Mouse (Mus musculus): ENCODE data around the gene Rab30.
"Not testable (repeated sequence)": the region's sequence is repeated elsewhere in the genome, so short reads cannot be mapped to it uniquely, and the experiment has no call there.

Gene Rab30

DNA sequence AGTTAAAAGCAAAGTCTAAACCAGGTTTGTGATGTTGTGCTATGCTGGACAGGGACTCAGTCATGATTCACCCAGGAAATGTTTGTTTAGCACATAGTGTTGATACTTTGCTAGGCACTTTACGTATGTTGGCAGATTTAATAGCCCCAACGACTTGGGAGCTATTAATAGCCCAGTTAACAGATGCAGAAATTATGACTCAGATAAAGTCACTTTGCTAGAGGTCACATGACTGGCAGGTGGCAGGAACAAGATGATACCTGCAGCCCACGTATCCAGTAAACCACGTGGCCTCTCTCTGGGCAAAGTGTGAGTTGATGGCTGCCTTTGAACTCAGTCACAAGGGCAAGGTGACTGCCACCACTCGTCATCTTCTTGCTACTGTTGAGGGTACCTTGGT, 16.7 kb downstream of the Rab30 start:
- DNase-seq: no peak

DNA sequence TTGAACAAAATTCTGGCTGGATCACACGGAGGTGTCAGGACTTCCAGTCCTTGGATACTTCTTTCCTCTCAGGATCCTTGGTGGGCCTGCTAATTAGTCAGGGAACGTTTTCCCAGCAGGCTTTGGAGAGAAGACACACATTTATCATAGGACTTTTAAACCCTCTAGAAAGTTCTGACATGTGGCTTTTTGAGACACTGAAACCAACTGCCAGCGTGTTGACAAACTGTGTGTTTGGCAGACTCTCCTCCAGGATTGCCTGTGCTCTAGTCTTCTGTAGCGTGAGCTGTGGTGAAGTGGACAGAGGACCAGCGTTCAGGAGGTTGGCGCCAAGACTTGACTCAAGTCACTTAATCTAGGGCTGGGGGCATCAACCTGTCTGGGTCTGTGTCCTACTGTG, 19.2 kb downstream of the Rab30 start:
- no peak for DNase-seq

DNA sequence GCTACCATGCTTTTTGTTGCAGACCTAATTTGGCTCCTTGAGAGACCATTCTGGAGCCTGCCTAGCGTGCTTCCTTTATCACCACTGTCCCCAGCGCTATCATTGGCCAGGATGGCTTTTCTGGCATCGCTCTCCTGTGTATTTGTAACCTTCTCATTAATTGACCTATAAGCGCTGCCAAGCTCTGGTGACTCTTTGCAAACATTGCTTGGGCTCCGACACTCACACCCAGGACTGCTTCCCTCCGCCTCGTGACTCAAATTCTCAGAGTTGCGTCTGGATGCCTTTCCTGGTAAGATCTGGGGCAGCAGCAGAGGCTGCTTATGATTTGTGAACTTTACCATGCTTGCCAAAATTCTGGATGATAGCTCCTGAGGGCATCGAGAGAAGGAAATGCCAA, 19.8 kb downstream of the Rab30 start:
- DNase-seq: no peak

DNA sequence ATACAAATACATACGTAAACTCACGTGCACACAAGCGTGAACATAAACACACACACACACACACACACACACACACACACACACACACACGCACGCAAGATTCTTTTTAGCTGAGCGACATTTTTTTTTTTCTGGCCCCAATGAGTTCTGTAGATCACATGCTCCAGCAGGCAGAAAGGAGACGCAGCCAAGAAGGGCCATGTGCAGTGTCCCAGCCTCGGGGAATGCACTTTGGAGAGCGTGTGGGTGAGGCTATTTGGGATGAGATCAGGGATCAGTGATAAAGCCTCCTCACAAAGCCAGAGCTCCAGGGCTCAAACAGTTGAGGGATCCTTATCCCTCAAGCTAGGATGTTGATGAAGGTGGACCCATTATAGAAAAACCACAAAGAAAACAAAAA, 24.0 kb downstream of the Rab30 start:
- DNase-seq: no peak

DNA sequence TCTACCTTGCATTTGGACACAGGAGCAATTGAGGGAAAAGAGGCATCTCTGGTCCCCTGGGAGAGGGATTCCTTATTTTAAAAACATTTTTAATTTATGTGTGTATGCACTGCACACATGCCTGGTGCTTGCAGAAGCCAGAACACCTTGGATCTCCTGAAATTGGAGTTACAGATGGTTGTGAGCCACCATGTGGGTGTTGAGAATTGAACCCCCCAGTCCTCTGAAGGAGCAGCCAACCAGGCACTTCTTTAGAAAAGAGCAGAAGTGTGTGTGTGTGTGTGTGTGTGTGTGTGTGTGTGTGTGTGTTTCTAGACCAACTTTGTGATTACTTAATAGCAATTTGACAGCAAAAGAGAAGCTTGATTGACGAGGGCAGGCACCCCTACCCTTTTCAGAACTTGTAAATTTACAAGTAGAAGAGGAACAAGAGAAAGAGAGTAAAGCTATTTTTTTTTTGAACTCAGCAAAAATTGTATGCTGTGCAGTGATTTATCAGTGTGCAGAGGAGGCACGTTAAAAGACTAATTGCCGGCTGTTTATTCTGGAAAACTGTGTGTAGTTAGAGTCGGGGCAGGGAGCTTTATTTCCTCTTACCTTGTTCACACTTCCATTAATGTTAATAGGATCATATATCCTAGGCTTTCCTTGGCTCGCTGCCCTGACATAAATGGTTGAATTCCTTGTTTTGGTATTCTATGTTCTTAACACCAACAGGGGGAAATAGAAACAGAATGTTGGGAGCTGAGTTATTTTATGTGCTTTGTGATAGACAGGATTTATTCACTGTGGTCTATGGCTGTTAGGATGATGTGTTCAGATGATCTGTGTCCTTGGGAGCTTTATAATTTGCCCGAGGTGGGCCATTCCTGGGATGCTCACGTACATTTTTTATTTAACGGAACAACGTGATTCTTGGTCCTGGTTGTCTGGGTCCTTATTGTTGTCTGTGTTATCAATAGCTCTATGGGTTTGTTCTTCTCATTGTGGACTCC, 25.0 kb downstream of the Rab30 start:
- DNase-seq: no peak

DNA sequence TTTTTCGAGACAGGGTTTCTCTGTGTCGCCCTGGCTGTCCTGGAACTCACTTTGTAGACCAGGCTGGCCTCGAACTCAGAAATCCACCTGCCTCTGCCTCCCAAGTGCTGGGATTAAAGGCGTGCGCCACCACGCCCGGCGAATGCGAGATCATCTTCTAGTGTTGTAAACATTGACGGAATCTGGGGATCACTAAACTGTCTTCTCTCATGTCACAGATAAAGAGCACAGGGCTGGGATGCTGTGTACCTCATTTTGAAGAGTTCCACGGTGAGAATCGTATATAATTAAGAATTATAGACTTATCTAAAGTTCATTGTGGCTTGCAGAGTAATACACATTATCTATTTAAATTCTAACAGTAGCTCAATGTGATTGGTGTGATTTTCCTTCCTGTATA, 26.7 kb downstream of the Rab30 start:
- not testable (repeated sequence) for DNase-seq

DNA sequence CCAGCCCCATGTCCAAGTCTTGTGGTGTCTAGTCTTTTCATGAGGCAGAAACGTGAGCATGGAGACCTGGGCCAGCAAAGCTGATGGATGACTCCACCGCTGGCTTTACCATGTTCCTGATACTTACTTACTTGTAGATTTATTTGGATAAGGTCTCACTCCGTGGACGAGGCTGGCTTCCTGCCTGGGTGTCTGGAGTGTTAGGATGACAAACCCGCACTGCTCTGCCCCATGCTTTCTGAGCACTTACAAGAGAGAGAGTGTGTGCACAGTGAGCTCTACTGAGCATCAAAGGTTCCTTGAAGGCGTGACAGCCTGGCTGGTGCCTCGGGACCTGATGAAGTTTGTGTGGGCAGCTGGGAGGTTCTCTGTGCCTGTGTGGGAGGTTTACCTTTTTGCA, 27.5 kb downstream of the Rab30 start:
- no peak for DNase-seq

DNA sequence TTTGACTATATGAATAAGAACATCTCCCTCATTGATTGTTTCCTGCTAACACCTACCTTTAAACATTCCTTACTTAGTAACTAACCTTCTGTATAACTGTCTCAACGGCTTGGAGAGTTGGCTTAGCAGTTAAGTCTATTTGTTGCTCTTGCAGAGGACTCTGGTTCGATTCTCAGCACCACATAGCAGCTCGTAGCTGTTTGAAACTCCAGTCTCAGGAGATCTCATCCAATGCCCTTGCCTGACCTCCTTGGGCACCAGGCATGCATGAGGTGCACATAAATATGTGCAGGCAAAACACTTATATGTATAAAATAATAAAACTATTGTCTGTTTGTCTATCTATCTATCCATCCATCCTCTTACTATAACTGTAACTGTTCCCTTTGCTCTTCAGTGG, 31.6 kb downstream of the Rab30 start:
- DNase-seq: no peak

DNA sequence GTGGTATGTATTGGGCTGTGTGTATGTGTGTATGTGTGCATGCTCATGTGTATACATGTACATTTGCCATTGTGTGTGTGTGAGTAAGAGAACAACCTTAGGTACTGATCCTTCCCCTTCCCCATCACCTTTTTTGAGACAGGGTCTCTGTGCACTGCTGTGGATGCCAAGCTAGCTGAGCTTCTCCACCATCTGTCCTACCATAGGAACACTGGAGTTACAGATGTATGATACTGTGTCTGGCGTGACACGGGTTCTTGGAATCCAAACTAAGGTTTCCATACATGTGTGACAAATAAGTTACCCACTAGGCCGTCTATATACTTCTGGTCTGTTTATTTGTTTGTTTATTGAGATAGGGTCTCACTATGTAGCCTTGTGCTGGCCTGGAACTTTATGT, 32.2 kb downstream of the Rab30 start:
- DNase-seq: no peak

DNA sequence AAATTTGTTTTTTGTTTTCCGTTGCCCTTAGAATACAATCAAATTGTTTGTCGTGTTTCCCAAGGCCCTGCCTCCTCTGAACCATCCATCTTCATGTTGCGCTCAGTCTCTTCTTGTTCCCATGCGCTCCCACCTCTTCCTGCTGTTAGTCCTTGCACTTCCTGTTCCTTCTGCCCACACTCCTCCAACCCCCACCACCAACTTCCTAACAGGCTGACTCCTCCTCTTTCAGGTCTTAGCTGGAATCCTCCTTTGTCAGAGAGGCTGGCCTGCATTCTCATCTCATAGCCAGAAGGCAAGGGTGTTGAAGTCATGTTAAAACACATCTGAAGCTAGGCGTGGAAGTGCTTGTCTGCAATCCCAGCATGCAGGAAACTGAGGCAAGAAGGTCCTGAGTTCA, 33.3 kb downstream of the Rab30 start:
- no peak for DNase-seq

DNA sequence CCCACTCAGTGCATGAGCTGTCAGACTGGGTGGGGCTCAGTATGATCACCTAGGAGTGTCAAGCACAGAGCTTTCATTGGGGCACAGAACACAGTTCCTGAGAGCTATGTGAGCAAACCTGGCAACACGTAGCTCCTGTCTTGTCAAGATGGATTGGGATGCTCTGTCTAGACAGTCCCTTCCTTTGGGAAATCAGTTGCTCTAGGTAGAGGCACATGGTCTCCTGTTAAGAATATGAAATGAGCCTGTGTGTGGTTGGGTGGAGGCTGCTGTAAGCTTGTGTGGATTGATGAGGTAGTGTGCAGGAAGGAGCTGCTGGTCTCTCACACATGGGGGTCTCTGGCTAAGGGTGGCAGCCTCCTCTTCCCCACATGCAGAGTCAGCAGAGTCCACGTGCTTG, 34.3 kb downstream of the Rab30 start:
- DNase-seq: no peak

DNA sequence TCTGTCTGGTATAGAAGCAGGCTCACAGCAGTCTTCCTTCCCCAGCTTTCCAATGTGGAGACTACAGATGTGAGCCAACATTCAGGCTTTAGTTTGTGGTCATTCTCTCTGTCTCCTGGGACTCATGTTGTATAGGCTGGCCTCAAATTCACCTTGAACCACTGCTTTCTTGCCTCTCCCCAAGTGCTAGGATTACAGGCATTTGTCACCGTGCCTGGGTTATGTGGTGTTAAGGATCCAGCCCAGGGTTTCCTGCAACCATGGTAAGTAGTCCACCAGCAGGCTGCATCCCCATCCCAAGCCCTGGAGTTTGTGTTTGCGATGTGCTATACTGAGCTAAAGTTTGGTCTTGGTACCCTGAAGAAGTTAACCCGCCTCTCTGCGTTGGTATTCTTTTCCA, 35.2 kb downstream of the Rab30 start:
- no peak for DNase-seq

DNA sequence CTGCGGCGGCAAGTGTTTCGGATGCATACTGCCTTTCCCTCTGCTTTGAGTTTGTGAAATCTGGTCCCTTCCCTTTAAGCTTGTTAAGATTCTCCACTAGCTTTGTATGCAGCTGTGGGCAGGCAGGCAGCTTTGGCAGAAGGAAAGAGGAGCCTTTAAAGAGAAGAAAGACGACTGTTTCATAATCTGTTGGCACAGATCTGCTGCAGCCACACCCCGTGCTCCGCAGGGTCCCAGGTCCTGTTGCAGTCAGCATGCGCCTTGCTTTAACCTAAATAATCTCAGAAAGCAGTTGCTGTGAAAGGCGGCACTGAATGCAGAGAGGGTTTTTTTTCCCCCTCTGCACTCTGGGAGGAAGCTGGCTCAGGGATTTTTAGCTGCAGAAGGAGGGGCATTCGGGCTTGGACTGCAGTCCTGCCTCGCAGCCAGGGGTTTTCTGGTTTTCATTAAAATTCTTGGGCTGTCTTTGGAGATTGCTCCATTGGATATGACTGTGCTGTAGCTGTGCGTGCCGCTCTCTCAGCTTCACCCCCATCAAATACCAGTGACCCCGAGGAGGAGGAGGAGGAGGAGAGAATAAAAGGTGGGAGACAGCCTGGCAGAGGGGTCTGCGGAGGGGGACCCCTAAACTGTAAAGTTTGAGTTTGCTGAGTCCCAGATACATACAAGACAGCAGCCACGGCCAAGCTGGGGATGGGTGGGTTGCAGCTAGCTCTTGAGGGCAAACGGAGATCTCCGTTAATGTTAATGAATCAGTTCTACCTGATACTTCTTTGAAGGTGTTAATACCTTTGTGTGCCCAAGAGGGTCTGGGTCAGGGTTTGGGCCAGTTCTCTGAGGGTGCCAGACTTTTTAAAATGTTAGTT, 35.9 kb downstream of the Rab30 start:
- DNase-seq: peak; percentile 6 to 11

DNA sequence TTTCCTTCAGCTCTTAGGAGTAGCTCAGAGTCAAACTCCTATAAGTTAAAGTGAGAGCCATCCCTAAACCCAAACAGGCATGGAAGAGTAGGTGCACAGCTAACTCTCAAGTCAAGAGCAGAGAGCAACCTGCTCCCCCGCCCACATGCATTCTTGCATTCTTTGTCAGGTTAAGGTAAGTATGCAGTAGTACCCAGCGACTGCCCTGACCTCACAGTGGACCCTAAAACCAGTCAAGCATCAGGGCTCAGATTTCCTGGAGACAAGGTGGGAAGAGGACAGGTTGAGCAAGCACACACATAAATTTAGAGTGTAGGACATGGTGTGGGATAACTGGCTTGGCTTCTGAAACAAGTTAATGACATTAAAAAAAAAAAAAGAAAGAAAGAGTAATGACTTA, 37.7 kb downstream of the Rab30 start:
- no peak for DNase-seq

DNA sequence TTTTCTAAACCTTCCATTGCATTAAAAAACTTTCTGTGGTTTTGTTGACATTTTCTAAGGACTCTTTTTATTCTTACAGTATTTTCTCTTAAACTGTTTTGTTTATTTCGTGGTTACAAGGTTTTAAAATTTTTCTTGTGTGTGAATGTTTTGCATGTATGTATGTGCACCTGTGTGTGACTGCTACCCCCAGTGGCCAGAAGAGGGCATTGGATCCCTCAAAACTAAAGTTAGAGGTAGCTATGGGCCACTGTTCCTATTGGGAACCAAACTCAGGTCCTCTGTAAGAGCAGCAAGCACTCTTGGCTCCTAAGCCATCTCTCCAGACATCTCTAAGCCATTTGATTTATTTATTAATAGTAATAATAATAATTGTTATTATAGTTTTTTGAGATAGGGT, 40.0 kb downstream of the Rab30 start:
- no peak for DNase-seq

DNA sequence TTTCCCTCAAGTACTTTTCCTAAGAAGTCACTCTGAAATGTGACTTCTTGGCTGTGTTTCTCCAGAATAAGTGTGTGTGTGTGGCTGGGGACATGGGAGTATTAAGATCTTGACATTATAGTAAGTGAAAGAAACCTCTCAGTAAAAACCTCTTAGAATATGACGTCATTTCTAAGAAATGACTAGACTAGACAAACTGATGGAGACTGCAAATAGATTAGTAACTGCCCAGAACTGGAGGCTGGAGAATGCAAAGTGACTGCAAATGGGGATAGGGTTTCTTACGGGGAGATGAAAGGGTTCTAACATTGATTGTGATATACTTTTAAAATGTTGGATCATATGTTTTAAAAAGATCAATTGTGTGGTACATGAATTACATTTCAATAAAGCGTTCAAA, 40.5 kb downstream of the Rab30 start:
- DNase-seq: no peak

DNA sequence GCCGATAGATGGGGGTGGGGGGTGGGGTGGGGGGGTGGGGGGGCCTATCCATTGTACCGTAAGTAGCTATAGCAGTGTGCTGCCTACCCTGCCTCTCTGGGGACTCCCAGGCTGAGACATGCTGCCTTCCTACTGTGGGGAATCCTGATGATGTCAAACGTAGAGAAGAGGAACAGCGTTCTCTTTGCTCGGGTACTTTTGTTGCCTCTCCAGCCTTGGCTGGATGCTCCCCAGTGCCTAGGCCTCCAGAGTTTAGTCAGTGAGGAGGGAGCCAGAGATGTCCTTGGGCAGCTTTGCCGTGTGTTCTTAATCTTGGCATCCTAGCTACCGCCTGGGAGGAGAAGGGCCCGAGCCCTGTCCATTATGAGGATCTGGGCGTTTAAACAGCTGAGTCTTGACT, 41.1 kb downstream of the Rab30 start:
- DNase-seq: no peak

DNA sequence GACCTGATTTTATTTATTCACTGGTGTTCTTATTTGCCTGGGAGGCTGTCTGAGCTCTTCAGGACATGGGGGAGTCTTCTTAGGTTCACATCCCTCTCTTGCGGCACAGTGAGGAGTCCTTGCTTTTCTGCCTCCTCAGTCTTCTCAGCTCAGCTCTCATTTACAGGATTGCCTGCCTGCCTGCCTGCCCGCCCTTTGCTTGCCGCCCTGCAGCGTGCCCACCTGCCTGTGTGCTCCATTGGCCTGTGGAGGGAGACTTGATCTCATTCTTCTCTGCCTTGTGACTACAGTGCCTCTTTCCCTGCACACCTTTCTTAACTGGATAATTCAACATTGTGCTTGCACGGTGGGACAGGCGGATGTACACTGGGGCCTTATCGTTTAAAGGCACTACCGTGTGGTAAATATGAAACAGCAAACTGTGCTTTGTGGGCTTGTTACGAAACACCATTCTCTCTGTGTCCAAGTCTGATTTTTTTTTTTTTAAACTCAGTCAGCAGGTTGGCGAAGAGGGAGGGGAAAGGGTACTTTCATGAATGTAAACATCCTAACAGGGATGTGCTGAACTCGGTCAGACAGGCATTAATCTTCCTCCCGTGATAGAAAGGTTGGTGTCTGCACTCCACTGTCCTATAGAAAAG, 41.9 kb downstream of the Rab30 start:
- no peak for DNase-seq

DNA sequence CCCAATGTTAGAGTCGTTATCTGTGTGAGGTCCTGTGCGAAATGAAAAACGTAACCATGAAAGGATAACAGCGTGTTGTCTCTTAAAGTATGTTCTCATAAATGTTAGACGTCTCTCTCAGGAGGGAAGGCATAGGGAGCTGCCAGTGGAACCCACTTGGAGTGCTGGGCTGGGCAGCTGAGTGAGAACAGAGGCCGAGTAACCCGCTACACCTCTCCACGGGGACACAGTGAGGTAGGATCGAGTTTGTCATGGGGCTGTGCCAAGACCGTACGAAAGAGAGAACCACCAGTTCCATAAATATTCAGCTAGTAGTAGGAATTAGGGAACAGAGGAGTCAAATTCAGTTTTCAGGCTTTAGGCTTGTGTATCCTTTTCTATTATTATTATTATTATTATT, 42.5 kb downstream of the Rab30 start:
- DNase-seq: no peak

DNA sequence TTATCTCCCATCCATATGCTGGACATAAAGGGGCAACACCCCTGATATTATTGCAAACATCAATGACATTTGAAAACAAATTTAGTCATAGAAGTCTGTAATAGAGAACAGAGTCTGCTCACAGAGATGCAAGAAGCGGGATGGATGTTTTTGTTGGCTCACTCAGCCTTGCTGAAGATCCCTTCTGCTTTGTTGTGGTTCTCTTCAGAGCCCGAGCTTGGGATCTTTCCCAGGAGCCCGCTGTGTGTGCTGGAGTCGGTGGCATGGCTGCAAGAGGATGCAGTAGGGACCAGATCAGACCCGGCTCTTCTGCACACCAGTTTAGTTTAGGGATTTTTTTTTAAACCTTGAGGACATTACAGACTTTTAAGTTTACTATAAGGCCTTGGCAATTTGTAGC, 54.3 kb downstream of the Rab30 start:
- no peak for DNase-seq

DNA sequence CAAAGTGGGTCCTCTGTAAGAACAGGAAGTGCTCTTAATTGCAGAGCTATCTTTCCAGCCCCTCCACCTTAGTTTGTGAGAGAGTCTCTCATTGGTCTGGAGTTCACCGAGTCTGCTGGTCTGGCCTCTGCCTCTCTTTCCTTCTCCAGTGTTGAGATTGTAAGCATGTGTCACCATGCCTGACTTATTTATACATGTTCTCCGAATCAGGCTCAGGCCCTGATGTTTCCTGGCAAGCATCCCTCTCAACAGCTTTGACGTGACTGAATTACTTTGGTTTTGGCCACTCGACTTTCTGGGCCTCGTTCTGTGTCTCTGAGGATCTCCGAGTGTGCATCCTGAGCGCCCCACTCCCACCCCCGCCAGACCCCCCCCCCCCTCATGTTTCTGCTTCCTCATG, 55.4 kb downstream of the Rab30 start:
- DNase-seq: no peak

DNA sequence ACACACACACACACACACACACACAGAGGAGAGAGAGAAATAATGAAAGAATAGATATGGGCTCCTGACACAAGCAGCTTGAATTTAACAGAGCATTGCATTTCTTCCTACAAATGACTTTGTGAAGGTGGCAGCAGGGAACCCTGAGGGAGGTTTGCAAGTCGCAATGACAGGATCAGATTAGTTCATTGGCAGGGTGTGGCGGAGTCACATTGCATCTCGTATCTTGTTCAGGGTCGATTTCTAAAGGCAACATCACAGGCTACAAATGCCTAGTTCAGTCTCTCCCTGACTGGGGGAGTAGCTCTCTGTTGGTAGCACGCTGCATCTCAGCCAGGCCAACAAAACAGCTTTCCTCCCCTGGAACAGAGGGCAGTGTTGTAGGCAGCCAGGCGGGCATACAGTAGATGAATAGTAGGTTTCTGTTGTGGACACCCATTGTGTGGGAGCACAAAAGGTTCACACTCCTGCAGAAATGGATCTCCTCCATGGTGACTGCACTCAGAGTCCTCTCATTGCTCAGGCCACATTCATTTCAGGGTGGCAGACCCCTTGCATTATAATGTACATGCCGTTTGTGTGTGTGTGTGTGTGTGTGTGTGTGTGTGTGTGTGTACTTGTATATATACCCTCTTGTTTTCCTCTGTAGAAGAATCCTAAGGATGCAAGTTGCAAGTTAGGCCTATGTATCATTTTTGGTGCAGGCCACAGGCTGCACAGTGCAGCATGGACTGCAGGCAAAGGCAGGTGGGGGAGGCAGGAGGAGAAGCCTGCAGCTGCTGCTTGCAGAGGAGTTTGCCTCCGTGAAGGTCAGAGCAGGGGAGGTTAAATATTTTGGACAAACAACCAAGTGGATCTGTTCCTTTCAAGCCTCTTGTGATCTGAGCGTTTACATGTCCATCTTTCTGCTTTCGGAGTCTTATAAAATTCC, 58.5 kb downstream of the Rab30 start:
- no peak for DNase-seq

Measured in kidney, adult 8-10 months (tissue).